Mouse (Mus musculus): ENCODE data around the gene Slx4ip. TPM values are rescaled to one million over a fixed set of nuclear protein-coding genes. Genes with fewer than 3 reads are reported as not detected.

Gene Slx4ip
- polyA plus RNA-seq, 1 experiment, result 0.68 TPM

DNA sequence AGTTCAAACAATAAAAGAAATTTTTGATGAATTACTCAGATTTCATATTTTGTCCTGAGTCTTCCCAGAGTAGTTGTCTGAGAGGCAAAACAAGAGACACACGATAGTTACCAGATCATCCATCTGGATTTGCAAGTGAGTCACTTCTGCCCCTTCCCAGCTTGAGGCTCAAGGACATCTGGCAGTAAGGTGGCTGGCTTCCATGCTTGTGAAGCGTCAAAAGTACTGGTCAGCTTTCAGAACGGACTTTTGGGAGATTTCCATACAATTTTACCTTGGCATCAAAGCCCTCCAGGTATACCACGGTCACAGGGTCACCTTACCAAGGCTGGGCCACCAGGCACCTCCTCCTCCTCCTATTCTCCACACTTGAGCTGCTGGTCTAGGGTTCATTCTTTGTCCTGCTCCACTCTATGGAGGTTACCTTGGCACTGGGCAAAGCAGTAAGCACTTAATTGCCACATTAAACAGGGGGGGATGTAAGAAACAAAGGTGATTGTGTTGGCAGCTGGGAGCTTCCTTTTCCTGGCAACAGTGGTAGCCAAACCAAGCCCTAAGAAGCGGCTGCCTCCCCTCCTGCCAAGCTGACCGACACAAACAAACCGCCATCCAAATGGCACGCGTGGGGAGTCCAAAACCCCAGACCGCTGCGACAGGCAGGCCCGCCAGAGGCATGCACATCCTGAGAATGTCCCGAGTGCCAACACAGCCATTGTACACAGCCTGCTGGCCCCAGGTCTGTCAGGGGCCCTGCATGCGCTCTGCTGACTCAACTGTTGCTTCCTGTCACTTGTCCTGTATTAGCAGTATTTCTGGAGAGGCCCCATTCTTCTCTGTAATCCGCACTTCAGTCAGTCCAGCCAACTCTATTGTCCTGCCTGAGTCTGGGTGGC is 218.5 kb downstream of the Slx4ip start:
- DNase-seq (ENCODE audit: low read depth in 1 of 2, low spot score in 2 of 2), result no peak
- Histone ChIP-seq H3K36me3 (ENCODE audit: control insufficient read depth, insufficient read depth, low read length) (no peaks in the 10 kb centered on the region), H3K4me1 (ENCODE audit: control insufficient read depth, insufficient read depth, insufficient read length) (no peaks in the 10 kb centered on the region; the same call in 1 of the 2 replicates), H3K4me3 (ENCODE audit: extremely low read depth, insufficient read depth, insufficient read length) (no peak overlapping the region), H3K27ac (ENCODE audit: insufficient read depth, low read length) (no peak overlapping the region), H3K27me3 (ENCODE audit: control insufficient read depth, insufficient read depth, low read length) (peaks cover 2% of the 10 kb centered on the region; the same call in 1 of the 2 replicates)
- WGBS, result 52% methylated on average over 15 of the region's 15 CpGs
- TF ChIP-seq POLR2A (IDR thresholded peaks at IDR 0.05; ENCODE audit: low read depth, low read length) (no peak), CTCF (IDR thresholded peaks at IDR 0.05; ENCODE audit: extremely low read depth, insufficient read depth, insufficient read length, insufficient replicate concordance) (no peak)

DNA sequence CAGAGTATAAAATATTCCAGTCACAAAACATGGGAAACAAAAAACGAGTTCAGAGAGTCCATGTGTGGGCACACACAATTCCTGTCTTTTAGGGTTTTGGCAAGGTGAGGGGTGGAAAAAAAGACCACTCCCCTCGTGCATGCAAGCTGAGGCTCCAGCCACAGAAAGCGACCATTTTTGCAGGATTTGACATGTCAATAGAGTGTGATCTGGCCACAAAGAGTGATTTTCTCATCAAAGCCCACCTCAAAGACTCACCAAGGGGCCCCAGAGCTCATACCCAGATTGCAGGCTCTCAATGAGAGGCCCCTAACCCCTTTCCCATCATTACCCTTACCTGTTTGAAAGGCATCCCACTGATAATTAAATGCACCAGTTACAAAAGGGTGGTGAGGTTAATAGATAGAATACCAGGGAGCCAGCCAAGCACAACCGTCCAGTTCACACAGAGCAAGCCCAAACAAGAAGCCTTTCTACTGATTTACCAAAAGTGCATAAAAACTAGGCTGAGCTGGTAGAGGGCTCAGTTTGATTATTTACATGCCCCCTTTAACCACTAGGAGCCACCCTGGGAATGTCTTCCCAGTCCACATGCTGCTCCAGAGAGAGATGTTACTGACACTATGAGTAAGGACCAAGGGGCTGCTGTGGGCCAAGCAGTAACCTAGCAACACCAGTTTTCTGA is 219.3 kb downstream of the Slx4ip start:
- peaks cover 4% of the 10 kb centered on the region; the same call in 1 of the 2 replicates for H3K27me3 ChIP-seq (ENCODE audit: control insufficient read depth, insufficient read depth, low read length)
- DNase-seq (ENCODE audit: low read depth in 1 of 2, low spot score in 2 of 2), result no peak
- no peak overlapping the region for H3K4me3 ChIP-seq (ENCODE audit: extremely low read depth, insufficient read depth, insufficient read length)
- no peak for TF ChIP-seq POLR2A (IDR thresholded peaks at IDR 0.05; ENCODE audit: low read depth, low read length)
- TF ChIP-seq CTCF (IDR thresholded peaks at IDR 0.05; ENCODE audit: extremely low read depth, insufficient read depth, insufficient read length, insufficient replicate concordance), result no peak
- WGBS, result 73% methylated on average over 4 of the region's 4 CpGs
- H3K27ac ChIP-seq (ENCODE audit: insufficient read depth, low read length), result no peak overlapping the region
- H3K36me3 ChIP-seq (ENCODE audit: control insufficient read depth, insufficient read depth, low read length), result no peaks in the 10 kb centered on the region
- no peaks in the 10 kb centered on the region; the same call in 1 of the 2 replicates for H3K4me1 ChIP-seq (ENCODE audit: control insufficient read depth, insufficient read depth, insufficient read length)

DNA sequence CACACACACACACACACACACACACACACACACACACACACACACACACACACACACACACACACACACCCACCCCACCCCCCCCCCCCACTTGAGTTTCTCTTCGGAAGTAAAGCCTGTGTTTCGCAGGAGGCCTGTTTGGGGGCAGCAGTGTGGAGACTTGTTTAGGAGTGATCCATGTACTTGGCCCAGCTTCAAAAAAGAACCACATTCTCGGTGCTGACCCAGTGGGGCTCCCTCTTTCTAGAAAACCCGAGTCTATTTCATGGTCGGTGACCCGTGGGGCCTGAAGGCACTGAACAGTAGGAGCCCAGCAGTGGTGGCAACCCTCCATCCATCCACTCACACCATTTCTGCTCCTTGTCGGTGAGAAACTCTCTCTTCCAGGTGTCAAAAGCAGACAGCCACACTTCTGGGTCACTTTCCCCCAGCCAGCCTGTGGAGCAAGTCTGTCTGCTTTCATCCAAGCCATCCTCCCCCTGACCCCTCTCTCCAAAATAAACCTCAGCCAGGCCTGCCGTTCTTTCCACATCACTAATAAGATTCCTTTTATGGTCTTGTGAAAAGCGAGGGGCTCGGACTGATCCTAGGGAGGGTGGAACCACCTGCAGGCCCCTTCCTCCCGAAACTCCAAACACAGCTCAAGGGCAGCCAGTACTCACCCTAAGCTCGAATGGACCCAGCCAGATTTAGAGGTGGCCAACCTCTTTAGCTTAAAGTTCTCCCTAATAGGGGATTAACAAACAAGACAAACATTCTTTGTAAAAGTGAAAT is 222.5 kb downstream of the Slx4ip start:
- no peaks in the 10 kb centered on the region; the same call in none of the 2 replicates for H3K4me1 ChIP-seq (ENCODE audit: control insufficient read depth, insufficient read depth, insufficient read length)
- 69% methylated on average over 11 of the region's 12 CpGs for WGBS
- peaks cover 19% of the 10 kb centered on the region for H3K27me3 ChIP-seq (ENCODE audit: control insufficient read depth, insufficient read depth, low read length)
- no peak overlapping the region; the same call in 1 of the 2 replicates for H3K4me3 ChIP-seq (ENCODE audit: extremely low read depth, insufficient read depth, insufficient read length)
- TF ChIP-seq CTCF (IDR thresholded peaks at IDR 0.05; ENCODE audit: extremely low read depth, insufficient read depth, insufficient read length, insufficient replicate concordance), result no peak
- TF ChIP-seq POLR2A (IDR thresholded peaks at IDR 0.05; ENCODE audit: low read depth, low read length), result no peak
- peak overlapping the region; percentile 31; the same call in 1 of the 2 replicates for H3K27ac ChIP-seq (ENCODE audit: insufficient read depth, low read length)
- DNase-seq (ENCODE audit: low read depth in 1 of 2, low spot score in 2 of 2), result no peak
- no peaks in the 10 kb centered on the region for H3K36me3 ChIP-seq (ENCODE audit: control insufficient read depth, insufficient read depth, low read length)

DNA sequence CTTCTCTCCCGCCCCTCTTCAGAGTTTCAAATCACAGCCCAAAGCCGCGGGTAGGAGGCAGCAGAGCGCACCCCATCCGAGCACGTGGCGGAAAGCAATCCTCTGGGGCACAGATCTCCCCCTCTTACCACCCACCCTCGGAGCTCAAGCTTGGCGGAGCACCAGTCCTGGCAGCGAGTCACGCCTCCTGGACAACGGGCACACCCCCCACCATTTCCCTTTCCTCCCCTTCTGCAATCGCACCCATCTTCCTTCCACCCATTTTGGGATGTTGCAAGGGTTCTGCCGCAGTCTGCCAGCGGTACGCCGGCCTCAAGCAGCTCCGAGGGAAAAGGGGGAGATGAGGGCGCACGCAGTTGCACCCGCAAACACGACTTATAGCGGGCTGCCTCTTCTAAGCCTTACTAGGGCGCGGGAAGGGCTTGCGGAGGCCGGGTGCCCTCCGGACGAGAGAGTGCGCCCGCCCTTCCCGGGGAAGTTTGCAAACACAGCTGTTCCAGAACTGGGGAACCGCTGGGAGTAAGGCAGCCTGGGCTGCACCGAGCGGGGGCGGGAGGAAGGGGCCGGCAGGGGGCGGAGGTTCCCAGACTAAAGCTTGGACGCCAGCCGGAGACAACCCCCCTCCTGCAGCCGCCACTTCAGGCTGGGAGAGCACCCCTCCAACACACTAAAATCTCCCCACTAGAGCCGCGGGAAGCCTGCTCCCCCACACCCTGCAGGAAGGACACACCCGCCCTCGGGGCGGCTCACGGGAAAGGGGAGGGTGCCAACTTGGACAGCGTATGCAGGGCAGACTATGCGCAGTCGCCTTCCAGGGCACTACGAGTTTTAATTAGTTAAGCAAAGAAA is 223.5 kb downstream of the Slx4ip start:
- Histone ChIP-seq H3K4me1 (ENCODE audit: control insufficient read depth, insufficient read depth, insufficient read length) (no peaks in the 10 kb centered on the region; the same call in none of the 2 replicates), H3K36me3 (ENCODE audit: control insufficient read depth, insufficient read depth, low read length) (no peaks in the 10 kb centered on the region), H3K4me3 (ENCODE audit: extremely low read depth, insufficient read depth, insufficient read length) (peak overlapping the region; percentile 52), H3K27me3 (ENCODE audit: control insufficient read depth, insufficient read depth, low read length) (peaks cover 19% of the 10 kb centered on the region), H3K27ac (ENCODE audit: insufficient read depth, low read length) (peak overlapping the region; percentile 63)
- WGBS, result 1% methylated on average over 50 of the region's 51 CpGs
- peak in 1 of 2 experiments; percentile 12 for DNase-seq (ENCODE audit: low read depth in 1 of 2, low spot score in 2 of 2)
- TF ChIP-seq CTCF (IDR thresholded peaks at IDR 0.05; ENCODE audit: extremely low read depth, insufficient read depth, insufficient read length, insufficient replicate concordance) (no peak), POLR2A (IDR thresholded peaks at IDR 0.05; ENCODE audit: low read depth, low read length) (no peak)

DNA sequence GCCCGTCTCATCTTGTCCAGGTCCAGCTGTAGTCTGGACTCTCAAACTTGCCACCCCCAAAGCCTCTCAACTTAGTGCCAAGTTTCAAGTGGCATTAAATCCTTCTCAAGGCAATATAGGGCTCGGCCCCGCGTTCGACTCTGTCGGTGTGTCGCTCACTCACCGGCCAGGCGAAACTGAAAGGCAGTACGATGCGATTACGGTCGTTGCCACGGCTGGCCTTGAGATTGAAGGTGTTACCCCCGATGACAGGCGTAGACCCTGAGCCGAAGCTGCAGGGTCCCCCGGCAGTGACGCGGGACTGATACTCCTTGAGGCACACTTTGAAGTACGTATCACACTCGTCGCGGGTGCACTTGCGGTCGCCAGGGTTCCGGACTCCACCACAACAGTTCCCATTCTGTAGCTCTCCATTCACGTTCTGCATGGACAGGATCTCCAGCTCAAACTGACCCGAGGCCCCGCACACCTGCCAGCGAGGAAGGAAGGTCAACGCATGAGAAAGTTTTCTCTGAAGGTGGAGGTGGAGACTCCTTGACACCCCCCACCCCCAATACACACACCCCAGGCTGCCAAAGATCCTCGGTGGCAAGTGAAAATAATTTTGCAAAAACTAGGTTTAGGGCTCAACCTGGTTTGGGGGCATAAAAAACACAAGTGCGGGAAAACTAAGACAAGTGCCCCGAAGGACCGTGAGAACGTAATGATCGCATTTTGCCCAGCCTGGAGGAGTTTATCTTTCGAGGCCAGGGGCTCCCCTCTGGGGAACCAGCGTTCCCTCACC is 224.4 kb downstream of the Slx4ip start:
- 1% methylated on average over 40 of the region's 40 CpGs for WGBS
- Histone ChIP-seq H3K27me3 (ENCODE audit: control insufficient read depth, insufficient read depth, low read length) (peaks cover 19% of the 10 kb centered on the region), H3K27ac (ENCODE audit: insufficient read depth, low read length) (peak overlapping the region; percentile 43), H3K4me1 (ENCODE audit: control insufficient read depth, insufficient read depth, insufficient read length) (no peaks in the 10 kb centered on the region; the same call in none of the 2 replicates), H3K4me3 (ENCODE audit: extremely low read depth, insufficient read depth, insufficient read length) (peak overlapping the region; percentile 52), H3K36me3 (ENCODE audit: control insufficient read depth, insufficient read depth, low read length) (no peaks in the 10 kb centered on the region)
- no peak for DNase-seq (ENCODE audit: low read depth in 1 of 2, low spot score in 2 of 2)
- TF ChIP-seq CTCF (IDR thresholded peaks at IDR 0.05; ENCODE audit: extremely low read depth, insufficient read depth, insufficient read length, insufficient replicate concordance) (no peak), POLR2A (IDR thresholded peaks at IDR 0.05; ENCODE audit: low read depth, low read length) (no peak)
